Mouse (Mus musculus) stomach, embryonic 14.5 days (tissue): ENCODE results near the gene Gm20721. TPM values are rescaled to one million over a fixed set of nuclear protein-coding genes. Genes with fewer than 3 reads are reported as not detected.

ENCODE experiments used
- ATAC-seq: fragments of 200-750 bp; cut with Nextera tagmentation; 2 replicates; pipeline ENCODE4 v1.8.0; 2017; ENCODE audit warnings: low read depth, moderate TSS enrichment; ENCODE audit not compliant: insufficient number of reproducible peaks, insufficient read depth, low FRiP score
- H3K27ac ChIP-seq: fragments of 300-500 bp; sonication (generic); 2 replicates; pipeline ENCODE4 v1.5.1; 2014; ENCODE audit warnings: mild to moderate bottlenecking, low read length, moderate library complexity, mixed read lengths
- H3K27me3 ChIP-seq: fragments of 300-500 bp; sonication (generic); 2 replicates; pipeline ENCODE4 v1.6.1; 2014; ENCODE audit warnings: low read length, control low read depth, mixed read lengths; ENCODE audit not compliant: control insufficient read depth, insufficient read depth
- H3K36me3 ChIP-seq: fragments of 300-500 bp; sonication (generic); 2 replicates; pipeline ENCODE4 v1.6.1; 2014; ENCODE audit warnings: mild to moderate bottlenecking, control low read depth, low read length, moderate library complexity, mixed read lengths; ENCODE audit not compliant: control insufficient read depth, insufficient read depth
- H3K4me1 ChIP-seq: fragments of 300-500 bp; sonication (generic); 2 replicates; pipeline ENCODE4 v1.6.1; 2014; ENCODE audit warnings: low read length, control low read depth, mixed read lengths; ENCODE audit not compliant: control insufficient read depth, insufficient read depth
- H3K4me2 ChIP-seq: fragments of 300-500 bp; sonication (generic); replicated peaks from 2 replicates; pipeline ENCODE4 v1.6.1; 2014; ENCODE audit warnings: low read depth, low read length, control low read depth
- H3K4me3 ChIP-seq: fragments of 300-500 bp; sonication (generic); 2 replicates; pipeline ENCODE4 v1.5.1; 2014; ENCODE audit warnings: low read depth, low read length, control low read depth
- H3K9ac ChIP-seq: fragments of 300-500 bp; sonication (generic); replicated peaks from 2 replicates; pipeline ENCODE4 v1.6.1; 2014; ENCODE audit warnings: low read depth, mild to moderate bottlenecking, control low read depth, low read length, moderate library complexity, mixed read lengths
- H3K9me3 ChIP-seq: fragments of 300-500 bp; sonication (generic); 2 replicates; pipeline ENCODE4 v1.6.1; 2016; ENCODE audit warnings: low read depth, low read length, control low read depth; ENCODE audit not compliant: control insufficient read depth
- WGBS: fragments of 180-500 bp; shearing (Covaris S2); extraction: QIAGEN DNeasy Blood & Tissue Kit; methylation state at CpG from one replicate; pipeline ENCODE4 v1.1.7; 2014; 5-methylcytosine and 5-hydroxymethylcytosine counted together
- polyA plus RNA-seq: library from polyadenylated mRNA; unstranded; fragments of >200 nt; fragmentation: Nextera tagmentation; extraction: Ambion mirVana; gene quantifications from 2 replicates; pipeline ENCODE4 v1.2.1, GENCODE M21; 2014

Gene Gm20721
- polyA plus RNA-seq, 1 experiment from 2014 or later, result 6.9 TPM

DNA sequence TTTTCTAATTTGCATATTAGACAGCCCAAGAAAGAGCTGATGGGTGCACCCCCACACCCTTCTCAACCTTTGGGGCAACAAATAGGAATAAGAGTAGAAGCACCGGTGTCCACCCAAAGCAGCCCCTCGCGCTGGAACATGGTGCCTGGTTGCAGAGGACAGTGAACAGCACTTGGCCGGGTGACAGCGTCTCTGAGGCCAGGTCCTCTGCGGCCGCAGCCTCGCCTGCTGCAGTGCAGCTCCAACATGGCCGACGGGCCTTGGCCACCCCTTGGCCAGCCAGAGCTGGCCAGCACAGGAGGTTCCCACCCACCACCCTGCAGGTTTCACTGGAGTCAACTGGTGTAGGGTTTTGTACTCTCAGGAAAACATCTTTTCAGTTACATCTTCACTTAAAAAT lies 12.1 kb downstream of the Gm20721 start:
- no peak overlapping the region for H3K9ac ChIP-seq
- 70% methylated on average over 10 of the region's 10 CpGs for WGBS
- no peak overlapping the region for H3K4me3 ChIP-seq
- ATAC-seq, result no peak
- H3K9me3 ChIP-seq, result no peaks in the 10 kb centered on the region
- H3K27ac ChIP-seq, result no peak overlapping the region
- H3K4me2 ChIP-seq, result peak overlapping the region; percentile 58
- peaks cover 41% of the 10 kb centered on the region for H3K4me1 ChIP-seq
- peaks cover 9% of the 10 kb centered on the region; the same call in 1 of the 2 replicates for H3K36me3 ChIP-seq
- H3K27me3 ChIP-seq, result no peaks in the 10 kb centered on the region

DNA sequence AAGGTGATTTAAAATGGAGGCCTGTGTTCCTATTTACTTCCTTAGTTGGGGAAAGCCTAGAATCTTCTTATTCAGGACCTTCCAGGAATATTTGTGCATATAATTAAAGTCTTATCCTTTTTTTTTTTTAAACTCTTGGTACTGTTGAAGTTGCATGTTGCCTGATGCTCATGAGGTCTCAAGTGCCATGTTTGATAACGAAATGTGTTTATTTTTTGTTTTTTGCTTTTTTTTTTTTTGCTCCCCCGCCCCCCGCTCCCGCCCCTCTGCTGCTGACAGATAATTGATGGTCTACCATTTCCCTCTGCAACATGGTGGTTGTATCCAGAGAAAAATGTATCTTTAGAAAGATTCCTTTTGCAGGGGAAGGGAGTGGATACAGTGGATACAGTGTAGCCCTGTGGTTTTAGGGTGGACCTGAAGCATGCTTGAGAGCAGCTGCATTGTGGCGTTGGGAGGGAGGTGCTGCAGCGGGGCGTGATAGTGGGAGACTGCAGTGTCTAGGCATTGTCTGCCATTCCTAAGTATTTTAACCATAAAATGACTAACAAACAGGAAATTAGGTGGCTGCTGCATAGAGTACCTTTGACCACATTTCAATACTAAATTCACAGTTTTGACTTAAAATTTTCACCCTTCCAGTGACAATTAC lies 13.1 kb downstream of the Gm20721 start:
- H3K4me2 ChIP-seq, result peak overlapping the region; percentile 58
- H3K27me3 ChIP-seq, result no peaks in the 10 kb centered on the region
- WGBS, result 24% methylated on average over 7 of the region's 7 CpGs
- H3K9me3 ChIP-seq, result no peaks in the 10 kb centered on the region
- peak overlapping the region; percentile 3; the same call in 1 of the 2 replicates for H3K4me3 ChIP-seq
- ATAC-seq, result no peak
- H3K4me1 ChIP-seq, result peaks cover 45% of the 10 kb centered on the region
- H3K36me3 ChIP-seq, result peaks cover 9% of the 10 kb centered on the region; the same call in 1 of the 2 replicates
- H3K9ac ChIP-seq, result no peak overlapping the region
- peak overlapping the region; percentile 15; the same call in 1 of the 2 replicates for H3K27ac ChIP-seq

DNA sequence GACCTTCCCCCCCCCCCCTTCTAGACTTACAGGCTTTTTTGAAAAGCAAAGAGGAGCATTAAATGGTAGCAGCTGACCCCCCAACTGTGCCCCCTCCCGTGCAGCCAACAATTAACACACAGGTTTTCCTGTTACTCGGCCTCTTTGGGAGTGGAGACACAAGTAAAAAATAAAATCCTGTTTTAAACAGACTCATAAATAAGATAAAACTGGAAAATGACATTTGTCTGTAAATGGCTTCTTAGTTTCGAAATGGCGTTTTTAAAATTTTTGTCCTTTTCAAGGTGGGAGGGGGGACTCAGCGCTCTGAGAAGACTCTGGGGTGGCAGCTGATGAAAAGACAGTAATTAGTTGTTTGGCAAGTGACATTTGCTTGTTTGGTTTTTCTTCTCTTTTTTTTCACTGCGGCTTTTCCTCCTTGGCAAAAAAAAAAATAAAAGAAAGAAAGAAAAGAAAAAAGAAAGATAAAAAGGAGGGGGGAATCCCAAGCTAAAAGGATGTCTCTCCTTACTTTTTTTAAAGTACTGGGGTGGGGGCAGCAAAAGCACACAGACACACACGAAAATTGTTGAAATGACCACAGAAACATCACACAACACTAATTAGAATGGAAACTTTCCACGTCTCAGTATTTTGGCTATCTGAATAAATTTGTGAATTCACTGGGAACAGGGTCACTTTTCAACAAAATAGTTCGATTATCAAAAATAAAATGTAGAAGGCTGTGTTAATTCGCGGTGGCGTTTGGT lies 15.1 kb downstream of the Gm20721 start:
- no peak for ATAC-seq
- no peaks in the 10 kb centered on the region for H3K9me3 ChIP-seq
- H3K27ac ChIP-seq, result peak overlapping the region; percentile 99
- peak overlapping the region; percentile 100 for H3K9ac ChIP-seq
- no peaks in the 10 kb centered on the region for H3K27me3 ChIP-seq
- WGBS, result 18% methylated on average over 12 of the region's 12 CpGs
- H3K4me3 ChIP-seq, result peak overlapping the region; percentile 99
- peak overlapping the region; percentile 58 for H3K4me2 ChIP-seq
- H3K36me3 ChIP-seq, result peaks cover 4% of the 10 kb centered on the region; the same call in 1 of the 2 replicates
- H3K4me1 ChIP-seq, result peaks cover 40% of the 10 kb centered on the region

DNA sequence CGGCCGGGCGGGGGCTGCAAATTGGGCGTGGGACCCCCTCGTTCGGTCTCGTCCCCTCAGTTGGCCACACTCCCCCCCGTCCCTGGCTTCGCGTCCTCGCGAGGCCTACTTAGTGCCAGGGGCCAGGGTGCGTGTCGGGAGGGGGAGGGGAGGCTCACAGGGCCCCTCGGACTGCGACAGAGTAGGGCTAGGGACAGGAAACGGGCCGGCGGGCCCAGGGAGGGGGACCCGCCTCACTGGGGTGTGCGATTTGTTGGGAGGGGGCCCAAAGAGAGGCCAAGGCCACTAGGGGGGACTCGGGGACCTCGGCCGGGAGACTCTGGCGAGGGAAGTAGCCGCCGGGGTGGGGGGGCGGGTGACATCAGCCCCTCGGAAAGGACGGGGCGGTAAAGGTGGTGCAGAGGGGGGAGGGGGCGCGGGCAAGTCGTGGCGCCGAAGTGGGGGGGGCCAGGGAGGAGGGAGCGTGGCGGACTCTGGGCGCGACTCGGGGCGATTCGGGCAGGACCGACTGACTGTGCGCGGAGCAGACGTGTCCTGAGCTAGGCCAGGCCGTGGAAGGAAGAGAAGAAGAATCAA lies 15.8 kb downstream of the Gm20721 start:
- Histone ChIP-seq H3K9ac (peak overlapping the region; percentile 100), H3K36me3 (no peaks in the 10 kb centered on the region; the same call in 1 of the 2 replicates), H3K4me2 (peak overlapping the region; percentile 58), H3K4me3 (peak overlapping the region; percentile 99), H3K27me3 (no peaks in the 10 kb centered on the region), H3K9me3 (no peaks in the 10 kb centered on the region), H3K4me1 (peaks cover 38% of the 10 kb centered on the region), H3K27ac (peak overlapping the region; percentile 99)
- ATAC-seq, result peak; percentile 29
- WGBS, result under 1% methylated on average over 44 of the region's 48 CpGs

DNA sequence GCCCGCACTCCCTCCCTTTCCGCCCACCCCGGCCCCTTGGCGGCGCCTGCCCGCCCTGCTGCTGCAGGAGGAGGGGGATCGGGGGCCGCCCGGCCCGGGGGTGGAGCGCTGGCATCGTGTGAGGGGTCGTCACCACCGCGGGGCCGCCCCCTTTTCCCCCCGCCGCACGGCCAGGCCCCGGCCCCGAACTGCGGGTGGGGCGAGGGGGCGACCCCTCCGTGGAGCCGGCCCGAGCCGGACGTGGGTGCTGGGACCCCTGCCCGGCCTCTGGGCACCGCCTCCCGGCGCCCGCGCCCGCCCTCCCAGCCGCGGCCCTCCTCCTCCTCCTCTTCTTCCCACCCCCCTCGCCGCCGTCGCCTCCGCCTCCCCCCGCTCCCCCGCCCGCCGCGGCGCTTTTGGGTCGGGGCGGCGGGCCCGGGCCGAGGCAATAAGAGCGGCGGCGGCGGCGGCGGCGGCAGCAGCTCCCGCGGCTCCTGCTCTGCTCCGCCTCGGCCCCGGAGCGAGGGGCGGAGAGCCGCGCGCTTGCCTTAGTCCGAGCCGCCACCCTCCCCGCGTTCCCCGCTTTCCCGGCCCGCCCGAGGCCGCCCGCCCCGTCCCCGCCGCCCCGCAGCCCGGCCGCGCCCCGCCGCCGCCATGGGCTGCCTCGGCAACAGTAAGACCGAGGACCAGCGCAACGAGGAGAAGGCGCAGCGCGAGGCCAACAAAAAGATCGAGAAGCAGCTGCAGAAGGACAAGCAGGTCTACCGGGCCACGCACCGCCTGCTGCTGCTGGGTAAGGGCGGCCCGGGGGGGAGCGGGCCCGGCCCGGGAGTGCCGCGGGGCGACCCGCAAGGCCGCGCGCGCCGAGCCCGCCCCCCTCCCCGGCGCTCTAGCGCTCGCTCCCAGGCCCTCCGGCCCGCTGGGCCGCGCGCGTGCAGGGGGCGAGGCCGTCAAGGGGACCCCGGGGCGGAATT lies 16.6 kb downstream of the Gm20721 start:
- Histone ChIP-seq H3K4me3 (peak overlapping the region; percentile 99), H3K36me3 (no peaks in the 10 kb centered on the region; the same call in 1 of the 2 replicates), H3K27me3 (no peaks in the 10 kb centered on the region), H3K4me1 (peaks cover 32% of the 10 kb centered on the region), H3K27ac (peak overlapping the region; percentile 99), H3K9ac (peak overlapping the region; percentile 100), H3K4me2 (peak overlapping the region; percentile 70), H3K9me3 (no peaks in the 10 kb centered on the region)
- peak; percentile 82 for ATAC-seq
- under 1% methylated on average over 94 of the region's 131 CpGs for WGBS

DNA sequence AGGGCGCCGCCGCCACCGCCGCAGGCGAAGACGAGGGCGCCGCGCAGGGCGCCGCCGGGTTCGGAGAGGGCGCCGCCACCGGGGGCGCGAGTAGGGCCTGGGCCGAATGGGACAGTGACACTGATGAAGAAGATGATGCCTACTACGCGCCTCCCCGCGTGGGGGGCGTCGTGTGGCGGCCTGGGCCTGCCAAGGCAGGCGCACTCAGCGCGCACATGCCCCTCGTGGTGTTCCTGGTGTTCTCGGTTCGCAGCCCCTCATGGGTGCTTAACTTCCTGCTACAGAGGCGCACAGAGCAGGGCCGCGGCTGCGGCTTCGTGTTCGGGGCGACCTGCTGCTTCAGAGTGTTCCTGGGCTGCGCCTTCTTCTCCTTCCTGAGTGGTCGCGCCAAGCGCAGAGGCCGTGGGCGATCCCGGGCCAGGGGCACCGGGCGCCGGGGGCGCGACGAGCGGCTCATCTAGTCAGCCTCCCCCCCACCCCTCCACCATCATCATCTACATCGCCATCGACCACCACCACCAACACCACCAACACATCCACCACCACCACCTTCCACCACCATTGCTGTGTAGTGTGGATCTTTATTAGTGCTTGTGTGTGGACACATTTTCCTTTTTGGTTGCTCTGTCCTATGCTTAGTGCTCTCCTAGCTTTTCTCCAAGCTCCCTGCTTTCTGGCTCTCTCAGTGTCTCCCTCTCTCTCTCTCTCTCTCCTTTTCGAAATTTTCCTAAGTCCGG lies 17.4 kb downstream of the Gm20721 start:
- peak overlapping the region; percentile 99 for H3K4me3 ChIP-seq
- peak overlapping the region; percentile 100 for H3K9ac ChIP-seq
- 32% methylated on average over 58 of the region's 58 CpGs for WGBS
- no peaks in the 10 kb centered on the region; the same call in 1 of the 2 replicates for H3K36me3 ChIP-seq
- no peaks in the 10 kb centered on the region for H3K9me3 ChIP-seq
- H3K4me2 ChIP-seq, result peak overlapping the region; percentile 70
- peak overlapping the region; percentile 99 for H3K27ac ChIP-seq
- ATAC-seq, result no peak; the same call in 1 of the 2 replicates
- H3K27me3 ChIP-seq, result no peaks in the 10 kb centered on the region
- peaks cover 24% of the 10 kb centered on the region for H3K4me1 ChIP-seq

DNA sequence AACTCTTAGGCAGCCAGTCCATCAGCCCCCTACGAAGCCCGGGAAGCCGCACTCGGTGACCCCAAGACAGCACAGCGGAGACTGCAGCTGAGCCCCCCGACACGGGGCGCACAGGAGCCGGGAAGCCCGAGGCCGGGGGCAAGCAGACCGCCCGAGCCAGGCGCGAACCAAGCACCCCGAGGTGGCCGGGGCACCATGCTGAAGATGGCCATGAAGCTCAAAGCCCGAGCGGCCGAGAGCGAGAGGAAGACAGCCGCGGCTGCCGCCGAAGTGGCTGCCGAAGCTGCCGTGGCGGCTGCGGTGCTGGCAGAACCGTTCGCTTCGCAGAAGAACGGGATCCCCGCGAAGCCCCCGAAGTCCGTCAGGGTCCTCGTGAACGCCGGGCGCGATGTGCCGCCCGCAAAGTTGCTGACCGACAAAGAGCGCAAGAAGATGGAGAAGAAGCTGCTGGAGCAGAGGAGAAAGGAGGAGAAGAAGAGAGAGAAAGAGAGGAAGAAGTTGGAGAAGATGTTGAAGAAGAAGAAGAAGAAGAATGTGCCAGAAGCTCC lies 18.1 kb downstream of the Gm20721 start:
- H3K4me1 ChIP-seq, result peaks cover 17% of the 10 kb centered on the region
- H3K27me3 ChIP-seq, result no peaks in the 10 kb centered on the region
- H3K4me3 ChIP-seq, result peak overlapping the region; percentile 99
- no peak for ATAC-seq
- H3K4me2 ChIP-seq, result peak overlapping the region; percentile 70
- H3K36me3 ChIP-seq, result no peaks in the 10 kb centered on the region
- H3K9me3 ChIP-seq, result no peaks in the 10 kb centered on the region
- 41% methylated on average over 46 of the region's 46 CpGs for WGBS
- peak overlapping the region; percentile 99 for H3K27ac ChIP-seq
- H3K9ac ChIP-seq, result peak overlapping the region; percentile 100
